Mouse (Mus musculus) adrenal gland, postnatal 10 days (tissue): Measurements from ENCODE around the gene Dgkq. TPM values are rescaled to one million over a fixed set of nuclear protein-coding genes. Genes with fewer than 3 reads are reported as not detected.
"Not testable (repeated sequence)": the region's sequence is repeated elsewhere in the genome, so short reads cannot be mapped to it uniquely, and the experiment has no call there.

Source experiments
- DNase-seq: peaks from one replicate; pipeline ENCODE4 v3.0.0; 2021; ENCODE audit warnings: mixed read lengths
- total RNA-seq, 2 experiments: library from RNA; stranded (reverse); gene quantifications; 2 replicates each; pipeline ENCODE4 v1.2.3; 2021

Dgkq gene
- total RNA-seq, 2 experiments from 2014 or later, result 16.7 to 23.7 TPM

DNA sequence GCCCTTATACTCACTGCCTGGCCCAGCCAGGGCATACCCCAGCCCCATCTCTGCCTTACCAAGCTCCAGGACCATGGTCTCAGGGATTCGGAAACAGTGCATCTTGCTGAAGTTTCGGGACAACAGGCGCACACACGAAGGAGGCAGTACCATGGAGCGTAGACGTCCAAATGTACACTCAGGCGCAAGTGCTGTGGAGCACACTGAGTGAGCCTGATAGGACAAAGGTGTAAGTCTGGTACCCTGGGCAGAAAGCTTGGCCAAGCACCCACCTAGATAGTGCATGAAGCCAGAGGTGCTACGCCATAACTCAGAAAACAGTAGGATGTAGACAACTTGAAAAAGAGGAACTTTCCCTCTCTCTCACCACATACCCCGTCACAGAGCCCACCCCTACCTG is 14.1 kb downstream of the Dgkq start:
- DNase-seq, result no peak

DNA sequence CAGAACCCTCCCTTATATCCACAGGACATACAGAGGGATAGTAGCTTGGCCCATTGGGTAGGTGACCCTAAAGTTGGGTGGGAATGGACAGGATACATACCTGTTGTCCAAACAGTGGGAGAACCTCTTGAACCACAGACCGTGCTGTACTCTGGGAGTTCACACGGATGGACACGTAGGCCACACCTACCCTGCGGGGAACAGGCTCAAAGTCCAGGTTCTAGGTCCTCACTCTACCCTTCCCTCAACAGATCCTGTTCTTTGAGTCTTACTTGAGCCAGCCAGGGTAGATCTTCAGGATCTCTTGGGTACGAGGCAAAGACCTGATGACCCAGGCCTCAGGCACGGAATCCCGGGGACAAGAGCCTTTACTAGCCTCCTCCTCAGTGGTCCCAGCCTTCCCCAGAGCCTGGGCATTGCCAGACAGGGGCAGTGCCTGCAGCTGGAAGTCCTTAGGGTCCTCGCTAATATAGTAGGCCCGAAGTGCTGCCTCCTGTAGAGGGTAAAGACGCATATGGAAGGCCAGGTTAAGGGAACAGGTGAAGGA is 15.0 kb downstream of the Dgkq start:
- no peak for DNase-seq

DNA sequence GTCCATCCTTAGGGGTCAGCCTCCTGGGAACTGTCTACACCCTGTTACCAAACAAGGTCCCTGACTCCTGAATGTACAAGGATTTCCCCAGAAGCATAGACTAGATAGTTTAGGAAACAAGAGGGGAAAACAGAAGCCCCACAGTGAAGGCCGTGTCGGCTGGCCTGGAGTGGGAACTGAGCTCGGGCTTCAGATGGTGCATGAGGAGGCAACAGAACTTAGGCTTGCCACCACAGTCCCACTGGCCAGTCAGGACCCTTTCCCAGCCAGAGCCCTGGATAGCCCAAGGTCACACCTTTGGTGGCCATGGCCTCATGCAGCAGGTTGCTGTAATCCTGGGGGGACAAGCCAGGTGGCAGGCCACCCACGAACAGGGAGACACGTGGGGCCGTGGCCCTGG is 16.1 kb downstream of the Dgkq start:
- no peak for DNase-seq

DNA sequence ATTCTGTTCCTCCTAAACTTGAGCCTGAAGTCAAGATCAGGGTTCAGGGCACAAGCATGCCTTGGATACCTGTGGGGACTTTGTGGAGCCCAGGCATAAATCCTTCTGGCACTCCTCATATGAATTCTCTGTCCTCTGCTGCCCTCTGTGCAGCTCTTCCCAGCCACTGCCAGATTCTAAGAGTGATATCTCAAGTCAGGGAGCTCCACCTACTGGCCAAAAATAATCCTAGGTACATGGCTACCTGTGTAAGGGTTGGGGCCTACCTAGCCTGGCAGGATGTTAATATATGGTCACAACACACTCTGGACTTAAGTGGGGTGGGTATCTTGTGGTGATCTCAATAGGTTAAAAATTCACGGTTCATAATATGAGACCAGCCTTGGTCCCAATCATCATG is 17.6 kb downstream of the Dgkq start:
- peak; percentile 70 for DNase-seq

DNA sequence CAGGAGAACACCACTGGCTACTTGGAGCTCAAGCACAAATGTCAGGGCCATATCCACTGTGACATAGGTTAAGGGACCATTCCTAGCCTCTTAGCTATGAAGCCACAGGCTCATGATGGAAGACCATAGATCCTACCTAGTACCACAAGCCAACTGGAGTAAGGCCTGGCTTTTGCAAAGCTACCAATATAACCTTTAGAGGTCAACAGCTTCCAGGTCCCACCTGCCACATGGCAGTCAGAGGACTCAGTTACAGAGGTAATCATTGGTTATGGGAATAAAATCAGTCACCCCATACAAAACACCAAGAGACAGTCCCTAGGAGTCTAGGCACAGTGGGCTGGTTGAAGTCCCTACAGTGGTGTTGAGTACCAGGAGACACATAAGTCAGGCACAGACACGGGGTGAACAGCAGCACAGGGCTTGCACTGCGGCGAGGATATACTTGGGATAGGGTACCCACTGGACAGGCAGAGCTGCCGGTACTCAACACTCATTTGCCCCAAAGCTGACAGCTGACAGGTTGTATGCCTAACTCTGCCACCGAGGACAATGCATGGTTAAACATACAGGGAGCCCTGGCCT is 18.2 kb downstream of the Dgkq start:
- no peak for DNase-seq

DNA sequence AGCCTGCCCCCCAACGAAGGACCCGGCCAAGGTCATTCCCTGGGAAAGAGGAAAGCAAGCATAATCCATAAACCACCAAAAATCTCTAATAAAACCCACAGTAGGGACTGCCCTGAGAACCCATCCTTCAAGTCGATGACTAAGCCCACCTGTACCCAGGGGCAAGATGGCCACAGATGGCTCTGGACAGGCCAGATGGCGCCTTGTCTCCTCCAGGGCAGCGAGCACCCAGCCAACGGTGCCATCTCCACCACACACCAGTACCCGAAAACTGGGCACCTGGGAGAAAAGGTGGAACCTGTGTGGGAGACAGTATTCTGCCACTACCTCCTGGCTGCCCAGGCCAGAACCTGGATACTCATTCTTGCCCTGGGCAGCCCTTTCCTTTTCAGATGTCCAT is 19.1 kb downstream of the Dgkq start:
- no peak for DNase-seq

DNA sequence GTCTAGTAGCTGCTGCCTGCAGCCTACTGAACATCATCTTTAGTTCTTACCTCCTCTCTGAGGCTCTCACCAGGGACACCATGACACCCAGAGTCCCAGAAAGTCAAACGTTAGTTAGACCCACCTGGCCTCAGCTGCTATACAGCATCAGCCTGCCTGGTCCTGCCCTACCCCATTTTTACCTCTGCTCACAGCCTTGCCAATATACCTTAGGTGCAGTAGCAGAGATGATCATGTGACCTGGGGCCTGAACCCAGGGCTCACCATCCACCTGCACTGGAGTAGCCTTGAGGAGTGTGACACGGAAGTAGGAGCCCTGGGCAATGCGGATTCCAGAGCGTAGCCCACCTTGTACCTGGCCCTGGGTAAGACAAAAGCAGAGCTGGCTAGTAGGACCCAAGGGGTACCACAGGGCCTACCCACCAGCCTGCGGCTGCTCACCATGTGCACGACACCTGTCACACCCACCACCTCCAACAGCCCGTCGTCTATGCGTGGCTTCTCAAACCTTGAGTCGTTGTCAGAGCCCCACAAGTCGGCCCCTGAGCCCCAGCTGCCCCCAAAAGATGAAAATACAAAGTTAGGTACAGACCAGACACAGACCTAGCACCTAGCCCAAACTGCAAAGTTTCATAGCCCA is 20.4 kb downstream of the Dgkq start:
- no peak for DNase-seq

DNA sequence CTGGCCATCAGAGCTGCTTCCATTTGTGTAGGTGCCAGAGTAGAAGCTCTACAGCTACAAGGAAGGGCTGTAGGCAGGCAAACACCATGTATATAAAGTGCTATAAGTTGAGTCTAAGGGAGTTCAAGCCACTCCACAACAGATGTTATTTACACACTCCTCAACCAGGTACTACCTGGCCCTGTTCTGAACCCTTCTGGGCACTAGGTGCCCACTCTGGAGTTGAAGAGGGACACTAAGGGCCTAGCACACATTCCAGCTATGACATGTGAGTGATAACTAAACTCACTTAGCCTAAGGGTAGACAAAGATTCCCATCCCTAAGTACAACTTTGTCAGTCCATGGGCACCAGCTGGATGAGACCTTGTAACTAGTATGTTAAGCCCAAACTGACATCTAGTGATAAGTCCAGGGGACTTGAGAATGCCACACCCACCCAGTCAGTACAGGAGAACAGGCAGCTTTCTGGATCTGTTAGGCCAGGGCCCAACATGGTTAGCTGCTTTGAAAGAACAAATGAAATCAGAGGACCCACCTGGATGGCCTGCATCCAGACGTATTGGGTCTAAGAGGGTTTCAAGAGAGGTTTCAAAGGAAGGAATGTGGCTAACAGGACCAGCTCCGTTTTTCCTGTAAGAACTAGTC is 21.5 kb downstream of the Dgkq start:
- DNase-seq, result no peak

DNA sequence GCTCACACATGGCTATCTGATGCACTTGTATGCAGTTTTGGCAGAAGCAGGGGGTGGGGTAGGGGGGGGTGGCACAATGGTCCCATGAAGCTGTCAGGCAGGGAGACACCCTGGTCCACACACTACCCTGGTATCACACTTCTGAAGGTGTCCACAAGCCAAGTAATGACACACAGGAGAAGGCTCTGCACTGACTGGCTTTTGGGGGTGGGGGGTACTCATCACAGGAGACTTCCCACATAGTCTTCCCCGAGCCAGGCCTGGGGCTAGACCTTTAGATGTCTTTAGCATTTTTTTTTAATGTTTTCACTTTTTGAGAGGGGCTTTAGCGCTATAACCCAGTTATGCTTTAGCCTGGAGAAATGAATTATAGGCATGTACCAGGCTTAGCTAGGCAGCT is 22.2 kb downstream of the Dgkq start:
- no peak for DNase-seq

DNA sequence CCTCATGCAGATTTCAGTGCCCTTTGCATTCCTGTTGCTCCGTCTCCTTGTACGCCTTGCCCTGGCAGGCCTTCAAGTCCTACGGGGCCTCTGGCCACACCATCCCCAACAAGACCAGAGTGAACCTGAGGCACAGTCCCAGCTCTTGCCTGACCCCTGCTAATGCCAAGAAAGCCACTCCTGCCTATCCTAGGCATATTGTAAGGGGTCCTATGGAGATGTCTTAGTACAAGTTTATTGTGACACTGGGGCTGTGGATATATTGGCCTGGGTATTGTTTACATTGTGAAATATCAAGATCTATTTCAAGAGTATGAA is 23.2 kb downstream of the Dgkq start:
- DNase-seq, result no peak

DNA sequence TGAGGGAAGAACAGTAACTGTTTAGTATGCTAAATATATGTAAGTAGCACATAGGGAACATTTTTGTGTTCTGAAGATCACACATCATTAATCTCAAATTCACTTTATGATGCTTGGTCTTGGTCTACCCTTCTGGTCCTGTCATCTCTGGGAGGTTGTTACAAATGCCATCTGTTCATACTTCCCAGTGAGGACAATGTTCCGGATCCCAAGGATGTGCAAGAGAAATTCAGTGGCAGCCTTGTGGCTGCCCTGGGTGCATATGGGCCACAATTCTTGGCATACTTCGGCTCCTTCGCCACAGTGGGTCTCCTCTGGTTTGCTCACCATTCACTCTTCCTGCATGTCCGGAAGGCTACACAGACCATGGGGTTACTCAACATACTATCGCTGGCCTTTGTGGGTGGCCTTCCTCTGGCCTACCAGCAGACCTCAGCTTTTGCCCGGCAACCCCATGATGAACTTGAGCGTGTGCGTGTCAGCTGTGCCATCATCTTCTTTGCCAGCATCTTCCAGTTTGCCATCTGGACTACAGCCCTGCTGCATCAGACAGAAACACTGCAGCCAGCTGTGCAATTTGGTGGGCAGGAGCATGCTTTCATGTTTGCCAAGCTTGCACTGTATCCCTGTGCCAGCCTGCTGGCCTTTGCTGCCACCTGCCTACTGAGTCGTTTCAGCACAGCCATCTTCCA is 23.7 kb downstream of the Dgkq start:
- DNase-seq, result no peak

DNA sequence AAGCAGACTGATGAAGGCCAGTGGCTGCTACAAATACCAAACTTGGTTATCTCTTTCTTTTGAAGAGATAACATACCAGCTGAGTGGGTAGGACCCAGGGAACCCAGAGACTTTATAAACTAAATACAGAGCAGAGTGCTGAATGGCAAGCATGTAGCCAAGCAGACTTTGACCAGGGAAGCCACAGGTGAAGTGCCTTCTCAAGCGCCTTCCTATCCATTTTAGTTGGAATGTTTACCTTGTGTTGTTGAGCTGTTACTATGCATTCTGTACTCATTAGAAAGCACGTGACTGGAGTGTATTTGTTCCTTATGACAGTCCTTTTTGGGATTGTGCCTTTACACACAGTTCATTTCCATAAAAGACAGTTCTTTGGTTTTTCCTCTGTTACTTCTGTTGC is 25.8 kb downstream of the Dgkq start:
- no peak for DNase-seq

DNA sequence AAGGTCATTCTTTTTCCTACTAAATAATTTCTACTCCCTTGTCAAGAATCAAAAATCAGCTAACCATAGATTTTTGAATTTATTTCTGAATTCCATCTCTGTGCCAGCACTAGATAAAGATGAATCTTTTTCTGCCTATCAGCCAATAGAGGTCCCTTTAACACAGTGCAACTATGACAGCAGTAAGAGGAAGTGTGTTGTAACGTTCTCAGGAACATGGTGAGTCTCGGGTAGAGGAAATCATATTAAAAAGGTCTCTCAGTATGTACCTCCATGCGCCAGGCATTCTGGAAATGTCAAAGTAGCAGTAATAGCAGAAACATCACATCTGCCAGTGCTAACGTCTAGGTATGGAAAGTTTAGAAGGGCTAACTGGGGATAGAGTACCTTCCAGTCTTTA is 33.3 kb downstream of the Dgkq start:
- DNase-seq, result no peak

DNA sequence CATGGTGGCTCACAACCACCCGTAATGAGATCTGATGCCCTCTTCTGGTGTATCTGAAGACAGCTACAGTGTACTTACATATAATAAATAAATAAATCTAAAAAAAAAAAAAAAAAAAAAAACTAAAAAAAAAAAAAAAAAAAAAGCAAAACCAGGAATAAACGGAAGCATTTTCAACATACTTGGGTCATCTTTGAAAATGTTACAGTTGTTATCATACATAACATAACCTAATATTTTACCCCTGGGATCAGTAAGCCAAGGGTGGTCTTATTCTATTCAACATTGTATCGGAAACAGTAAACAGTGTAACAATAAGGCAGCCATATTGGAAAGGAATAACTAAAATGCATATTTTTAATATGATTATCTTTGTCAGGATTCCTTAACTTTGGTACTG is 35.4 kb downstream of the Dgkq start:
- not testable (repeated sequence) for DNase-seq

DNA sequence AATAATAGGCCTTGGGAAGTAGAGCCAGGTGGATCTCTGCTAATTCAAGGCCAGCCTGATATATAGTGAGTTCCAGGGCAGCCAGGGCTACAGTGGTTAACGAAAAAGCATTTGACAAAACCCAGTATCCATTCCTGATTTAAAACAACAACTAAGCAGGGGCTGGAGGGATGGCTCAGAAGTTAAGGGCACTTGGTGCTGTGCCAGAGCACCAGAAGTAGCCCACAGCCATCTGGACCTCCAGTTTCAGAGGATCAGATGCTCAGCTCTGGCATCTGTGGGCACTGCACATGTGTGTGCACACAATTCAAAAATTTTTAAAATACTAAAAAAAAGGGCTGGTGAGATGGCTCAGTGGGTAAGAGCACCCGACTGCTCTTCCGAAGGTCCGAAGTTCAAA is 35.8 kb downstream of the Dgkq start:
- no peak for DNase-seq

DNA sequence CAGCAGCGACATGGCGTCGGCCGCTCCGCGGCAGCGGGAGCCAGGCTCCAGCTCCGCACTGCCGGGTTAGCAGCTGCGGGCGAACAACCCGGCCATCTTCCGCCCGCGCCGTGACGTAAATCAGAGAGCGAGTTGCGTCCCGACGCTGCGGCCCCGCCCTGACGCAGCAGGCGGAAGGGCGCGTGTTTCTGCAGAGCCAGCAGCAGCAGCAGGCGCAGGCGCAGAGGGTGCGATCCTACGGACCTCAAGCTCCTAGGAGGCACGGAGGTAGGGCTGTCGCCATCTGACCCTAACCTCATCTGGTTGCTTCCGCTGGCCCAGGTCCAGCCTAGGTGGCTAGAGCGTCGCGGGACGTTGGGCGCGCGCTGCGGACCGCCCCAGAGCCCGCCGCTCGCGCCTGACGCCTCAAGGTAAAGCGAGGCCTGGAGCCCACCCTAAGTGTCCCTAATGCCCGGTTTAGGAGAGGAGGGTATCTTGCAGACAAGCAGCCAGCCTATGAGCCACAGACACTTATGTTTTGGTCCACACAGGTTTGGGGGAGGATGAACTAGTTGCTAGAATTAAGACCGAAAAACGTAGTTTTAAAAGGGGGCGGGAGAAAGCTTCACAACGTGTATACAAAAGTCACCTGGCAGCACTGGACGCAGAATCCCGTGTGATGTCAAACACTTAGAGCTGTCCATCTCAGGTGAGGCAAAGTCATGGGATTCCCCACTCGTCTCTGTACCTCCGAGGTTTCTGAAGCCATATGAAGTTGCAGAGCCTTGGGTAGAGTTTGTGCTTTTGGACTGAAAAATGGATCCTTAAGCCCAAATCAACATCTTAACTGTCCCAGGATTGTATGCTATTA is 39.6 kb downstream of the Dgkq start, which contains the start of the genes Gak and Tmem175:
Gak (minus strand) TSS at position 122 of the 850 bp plus-strand sequence.
Tmem175 (plus strand) TSS at position 137 of the 850 bp plus-strand sequence.
- peak; percentile 93 for DNase-seq

DNA sequence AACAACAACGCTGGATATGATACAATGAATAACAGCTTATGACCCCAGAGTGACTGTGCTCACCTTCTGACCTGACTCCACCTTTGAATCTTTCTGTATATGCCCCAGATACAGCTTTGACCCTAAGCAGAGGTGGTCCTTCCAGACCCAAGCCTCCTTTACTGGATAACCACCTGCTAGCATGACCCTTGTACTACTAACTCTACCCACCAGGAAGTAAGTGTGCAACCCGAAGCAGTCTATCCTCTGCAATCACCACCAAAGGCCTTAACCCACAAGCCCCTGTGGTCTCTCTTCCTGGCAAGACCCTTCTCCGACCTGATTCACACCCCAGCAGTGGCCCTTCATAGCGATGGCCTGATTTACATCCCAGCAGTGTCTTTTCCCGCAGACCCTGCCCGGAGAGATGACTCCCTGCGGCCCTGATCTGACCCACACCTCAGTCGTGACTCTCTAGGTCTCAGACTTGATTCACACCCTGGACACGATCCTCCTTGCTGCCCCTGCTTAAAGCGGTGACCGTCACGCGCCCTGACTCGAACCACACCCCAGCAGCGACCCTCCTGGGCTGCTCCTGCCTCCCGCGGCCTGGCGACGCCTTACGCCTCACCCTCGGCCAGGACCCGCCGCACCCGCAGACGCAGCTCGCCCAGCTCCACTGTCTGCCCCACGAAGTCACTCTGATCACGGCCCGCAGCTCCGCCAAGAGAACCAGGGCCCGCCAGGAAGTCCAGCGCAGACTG is 40.4 kb downstream of the Dgkq start:
- DNase-seq, result no peak

DNA sequence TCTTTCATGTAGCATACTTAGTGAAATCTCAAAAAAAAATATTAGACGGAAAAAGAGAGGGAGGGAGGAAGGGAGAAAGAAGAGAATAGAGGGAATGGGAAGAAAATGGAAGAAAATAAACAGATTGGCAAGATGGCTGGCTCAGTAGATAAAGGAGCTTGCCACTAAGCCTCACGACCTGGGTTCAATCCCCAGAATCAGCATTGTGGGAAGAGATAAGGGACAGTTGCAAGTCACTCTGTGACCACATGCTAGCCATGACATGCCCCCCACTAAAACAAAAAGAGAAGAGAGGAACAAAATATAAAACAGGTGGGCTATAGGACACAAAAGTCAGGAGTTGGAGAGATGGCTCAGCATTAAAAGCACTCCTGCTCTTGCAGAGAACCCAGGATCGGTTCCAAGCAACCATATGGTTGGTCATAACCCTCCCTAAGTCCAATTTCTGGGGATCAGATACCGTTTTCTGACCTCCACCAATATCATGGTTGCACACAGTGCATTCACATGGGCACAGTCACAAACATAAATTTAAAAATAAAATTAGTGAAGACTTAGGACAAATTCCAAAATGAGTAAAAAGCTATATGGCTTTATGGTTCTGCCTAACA is 43.3 kb downstream of the Dgkq start:
- no peak for DNase-seq

DNA sequence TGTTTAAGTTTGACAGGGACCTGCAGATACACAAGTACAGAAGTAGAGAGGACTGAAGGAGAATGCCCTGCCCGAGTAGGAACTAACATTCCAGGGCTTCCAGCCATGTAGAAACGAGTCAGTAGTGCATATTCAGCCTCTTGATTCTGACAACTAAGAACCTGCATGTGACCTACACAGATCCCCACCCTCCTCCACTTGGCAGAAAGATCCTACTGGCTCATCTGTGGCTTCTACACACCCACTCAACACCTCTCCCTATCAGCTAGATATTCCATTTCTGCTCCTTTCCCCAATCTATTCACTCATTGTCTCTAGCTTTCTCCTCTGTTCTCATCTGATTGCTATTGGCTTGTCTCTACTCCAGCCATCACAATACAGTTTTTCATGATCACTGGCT is 47.6 kb downstream of the Dgkq start:
- DNase-seq, result no peak

DNA sequence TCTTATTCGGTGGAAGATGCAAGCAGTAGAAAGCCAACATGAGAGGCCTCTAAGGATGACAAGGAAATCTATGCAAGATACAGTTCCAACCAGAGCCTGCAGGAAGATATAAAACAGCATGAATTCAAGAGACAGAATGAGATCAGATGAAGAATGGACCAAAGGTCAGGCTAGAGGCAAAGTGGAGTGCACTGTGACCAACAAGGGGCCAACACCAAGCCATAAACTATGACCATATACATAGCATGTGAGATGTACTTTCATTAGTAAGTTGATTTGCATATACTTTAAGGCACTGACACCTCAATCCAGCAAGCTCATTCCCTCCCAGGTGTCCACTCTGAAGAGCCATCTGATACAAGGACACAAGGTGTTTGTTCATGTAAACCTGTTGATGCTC is 59.0 kb downstream of the Dgkq start:
- no peak for DNase-seq

DNA sequence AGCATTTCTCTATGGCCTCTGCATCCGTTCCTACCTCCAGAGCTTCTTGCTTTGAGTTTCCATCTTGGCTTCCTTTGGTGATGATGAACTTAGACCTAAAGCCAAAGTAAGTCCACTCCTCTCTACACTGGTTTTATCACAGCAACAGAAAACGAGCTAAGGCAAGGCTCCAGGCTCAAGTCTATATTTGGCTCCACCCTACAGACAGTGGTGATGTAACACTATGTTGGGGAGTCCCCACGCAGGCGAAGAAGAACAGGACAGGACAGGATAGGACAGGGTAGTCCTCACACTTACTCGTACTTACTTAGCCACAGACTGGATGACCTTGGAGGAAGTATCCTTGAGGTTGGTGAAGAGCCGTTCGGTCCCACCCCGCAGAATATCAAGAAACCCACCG is 66.9 kb downstream of the Dgkq start:
- no peak for DNase-seq
